Mouse (Mus musculus): ENCODE results near the gene Dtx3. TPM values are rescaled to one million over a fixed set of nuclear protein-coding genes. Genes with fewer than 3 reads are reported as not detected.
"Not testable (repeated sequence)": the region's sequence is repeated elsewhere in the genome, so short reads cannot be mapped to it uniquely, and the experiment has no call there.

Gene Dtx3
- total and polyA plus RNA-seq, 3 experiments: 23.7 to 102 (median 24.2) TPM

- peak overlapping the region; percentile 91 for H3K27ac ChIP-seq
- intact Hi-C loops (cut with DNase I): no loop called here
These were observed 1.6 kb upstream of the Dtx3 start for GRCm38 (mm10) chr10:127197104-127197503.

GRCm38 (mm10) chr10:127196392-127196791 is 864 bp upstream of the Dtx3 start:
- intact Hi-C loops (cut with DNase I): no loop called here
- 12% methylated on average over 5 of the region's 5 CpGs for WGBS
- peak overlapping the region; percentile 21; the same call in 1 of the 2 replicates for H3K9ac ChIP-seq (ENCODE audit: low read depth, low read length)
- H3K27ac ChIP-seq: peak overlapping the region; percentile 91
- peak overlapping the region; percentile 84 for H3K4me3 ChIP-seq
- peaks cover 1% of the 10 kb centered on the region; the same call in 1 of the 2 replicates for H3K4me1 ChIP-seq (ENCODE audit: control insufficient read depth, insufficient read depth, low read length)
- H3K79me2 ChIP-seq (replicated peaks; ENCODE audit: control insufficient read depth, insufficient read depth, low read length): no peaks in the 10 kb centered on the region
- H3K36me3 ChIP-seq (ENCODE audit: control insufficient read depth, insufficient read depth, low read length): no peaks in the 10 kb centered on the region
- H3K27me3 ChIP-seq (ENCODE audit: control insufficient read depth, insufficient read depth, low read length): no peaks in the 10 kb centered on the region
- peak; percentile 64 to 82 for DNase-seq
- TF ChIP-seq POLR2A (IDR thresholded peaks at IDR 0.05; ENCODE audit: insufficient read depth, low read depth, low read length) (peak; percentile 78), EP300 (IDR thresholded peaks at IDR 0.05; ENCODE audit: insufficient read depth, low read depth, low read length) (0 out of 2 replicates have a peak, but pooled peaks have one; percentile 39), CTCF (IDR thresholded peaks at IDR 0.05) (no peak)

More at GRCm38 (mm10) chr10:127197104-127197503, 1.6 kb upstream of the Dtx3 start:
- Histone ChIP-seq H3K27me3 (ENCODE audit: control insufficient read depth, insufficient read depth, low read length) (no peaks in the 10 kb centered on the region), H3K9ac (ENCODE audit: low read depth, low read length) (no peak overlapping the region), H3K4me3 (no peak overlapping the region), H3K36me3 (ENCODE audit: control insufficient read depth, insufficient read depth, low read length) (no peaks in the 10 kb centered on the region), H3K4me1 (ENCODE audit: control insufficient read depth, insufficient read depth, low read length) (peaks cover 1% of the 10 kb centered on the region; the same call in 1 of the 2 replicates), H3K79me2 (replicated peaks; ENCODE audit: control insufficient read depth, insufficient read depth, low read length) (no peaks in the 10 kb centered on the region)
- DNase-seq: peak in 1 of 2 experiments; percentile 18
- 85% methylated on average over 8 of the region's 8 CpGs for WGBS
- no peak for TF ChIP-seq EP300 (IDR thresholded peaks at IDR 0.05; ENCODE audit: insufficient read depth, low read depth, low read length)
- no peak for TF ChIP-seq CTCF (IDR thresholded peaks at IDR 0.05)
- TF ChIP-seq POLR2A (IDR thresholded peaks at IDR 0.05; ENCODE audit: insufficient read depth, low read depth, low read length): no peak

GRCm38 (mm10) chr10:127194428-127195327 is 850 bp downstream of the Dtx3 start:
- no peak for TF ChIP-seq EP300 (IDR thresholded peaks at IDR 0.05; ENCODE audit: insufficient read depth, low read depth, low read length)
- TF ChIP-seq POLR2A (IDR thresholded peaks at IDR 0.05; ENCODE audit: insufficient read depth, low read depth, low read length): peak; percentile 46
- TF ChIP-seq CTCF (IDR thresholded peaks at IDR 0.05): no peak
- WGBS: 10% methylated on average over 22 of the region's 22 CpGs
- no peaks in the 10 kb centered on the region for H3K27me3 ChIP-seq (ENCODE audit: control insufficient read depth, insufficient read depth, low read length)
- H3K79me2 ChIP-seq (replicated peaks; ENCODE audit: control insufficient read depth, insufficient read depth, low read length): no peaks in the 10 kb centered on the region
- peaks cover 3% of the 10 kb centered on the region; the same call in 1 of the 2 replicates for H3K4me1 ChIP-seq (ENCODE audit: control insufficient read depth, insufficient read depth, low read length)
- intact Hi-C loops (cut with DNase I): loop anchor here (2.0 kb wide), 1 partner anchor 14 kb away; the partner anchor contains the start of gene Slc26a10
- peak overlapping the region; percentile 84 for H3K4me3 ChIP-seq
- H3K9ac ChIP-seq (ENCODE audit: low read depth, low read length): peak overlapping the region; percentile 81
- no peaks in the 10 kb centered on the region for H3K36me3 ChIP-seq (ENCODE audit: control insufficient read depth, insufficient read depth, low read length)
- DNase-seq: peak; percentile 82
- H3K27ac ChIP-seq: peak overlapping the region; percentile 91

GRCm38 (mm10) chr10:127193011-127193410 is 2.5 kb downstream of the Dtx3 start:
- Histone ChIP-seq H3K36me3 (ENCODE audit: control insufficient read depth, insufficient read depth, low read length) (no peaks in the 10 kb centered on the region), H3K27ac (no peak overlapping the region; the same call in 1 of the 2 replicates), H3K4me3 (no peak overlapping the region), H3K27me3 (ENCODE audit: control insufficient read depth, insufficient read depth, low read length) (no peaks in the 10 kb centered on the region), H3K9ac (ENCODE audit: low read depth, low read length) (no peak overlapping the region), H3K79me2 (replicated peaks; ENCODE audit: control insufficient read depth, insufficient read depth, low read length) (no peaks in the 10 kb centered on the region), H3K4me1 (ENCODE audit: control insufficient read depth, insufficient read depth, low read length) (peaks cover 3% of the 10 kb centered on the region; the same call in 1 of the 2 replicates)
- WGBS: 85% methylated on average over 9 of the region's 9 CpGs
- peak in 1 of 2 experiments; percentile 24 for DNase-seq
- intact Hi-C loops (cut with DNase I): no loop called here
- no peak for TF ChIP-seq EP300 (IDR thresholded peaks at IDR 0.05; ENCODE audit: insufficient read depth, low read depth, low read length)
- no peak for TF ChIP-seq POLR2A (IDR thresholded peaks at IDR 0.05; ENCODE audit: insufficient read depth, low read depth, low read length)
- TF ChIP-seq CTCF (IDR thresholded peaks at IDR 0.05): no peak

- H3K4me3 ChIP-seq; H3K36me3 ChIP-seq (ENCODE audit: control insufficient read depth, insufficient read depth, low read length); DNase-seq; intact Hi-C loops (cut with DNase I); H3K9ac ChIP-seq (ENCODE audit: low read depth, low read length); H3K79me2 ChIP-seq (replicated peaks; ENCODE audit: control insufficient read depth, insufficient read depth, low read length); H3K27me3 ChIP-seq (ENCODE audit: control insufficient read depth, insufficient read depth, low read length); H3K27ac ChIP-seq; H3K4me1 ChIP-seq (ENCODE audit: control insufficient read depth, insufficient read depth, low read length): not testable (repeated sequence)
- 55% methylated on average over 1 of the region's 1 CpGs for WGBS
These were observed 3.5 kb downstream of the Dtx3 start for GRCm38 (mm10) chr10:127192057-127192328.
